Mouse (Mus musculus): ENCODE measurements at regions not wholly inside any gene's neighbourhood (a gene's known extent, or its start where the extent isn't known, plus 50 kb on each side); places are given as distances from the start of the nearest gene placed in this dataset.

GRCm38 (mm10) chr5:120030904-120031303, 85.4 kb upstream of the Rbm19 start:
- DNase-seq = no peak

- no peak for DNase-seq
These were observed 84.7 kb upstream of the Rbm19 start for GRCm38 (mm10) chr5:120031614-120032013.

GRCm38 (mm10) chr5:120034499-120035077, 81.7 kb upstream of the Rbm19 start:
- no peak for DNase-seq

- DNase-seq = no peak
These were observed 81.0 kb upstream of the Rbm19 start for GRCm38 (mm10) chr5:120035251-120035650.

- DNase-seq = no peak
These were observed 78.5 kb upstream of the Rbm19 start for GRCm38 (mm10) chr5:120037806-120038205.

GRCm38 (mm10) chr5:120043786-120044185, 72.5 kb upstream of the Rbm19 start:
- no peak for DNase-seq

GRCm38 (mm10) chr5:120049063-120049781, 67.0 kb upstream of the Rbm19 start:
- DNase-seq = no peak

GRCm38 (mm10) chr5:120050728-120051436, 65.4 kb upstream of the Rbm19 start:
- no peak for DNase-seq

- peak; percentile 14 for DNase-seq
These were observed 61.6 kb upstream of the Rbm19 start for GRCm38 (mm10) chr5:120054498-120055167.

Measured in kidney, postnatal 14 days (tissue).